Mouse (Mus musculus) neural tube, embryonic 11.5 days (tissue): ENCODE measurements around the gene Ptcra. TPM values are rescaled to one million over a fixed set of nuclear protein-coding genes. Genes with fewer than 3 reads are reported as not detected.
"Not testable (repeated sequence)": the region's sequence is repeated elsewhere in the genome, so short reads cannot be mapped to it uniquely, and the experiment has no call there.

Experiments
- ATAC-seq: fragments of 200-750 bp; cut with Nextera tagmentation; 2 replicates; pipeline ENCODE4 v1.8.0; 2017; ENCODE audit warnings: moderate number of reproducible peaks, mild to moderate bottlenecking, moderate TSS enrichment, moderate library complexity; ENCODE audit not compliant: insufficient read depth, low FRiP score, low TSS enrichment
- DNase-seq: peaks from one replicate; pipeline ENCODE4 v3.0.0-alpha.2; 2015; ENCODE audit warnings: low spot score
- H3K27ac ChIP-seq: fragments of 300-500 bp; sonication (generic); 2 replicates; pipeline ENCODE4 v1.5.1; 2014; ENCODE audit warnings: low read depth, mild to moderate bottlenecking, low read length
- H3K27me3 ChIP-seq: fragments of 300-500 bp; sonication (generic); 2 replicates; pipeline ENCODE4 v1.6.1; 2014; ENCODE audit warnings: mild to moderate bottlenecking, low read length, mixed read lengths; ENCODE audit not compliant: control insufficient read depth, insufficient read depth
- H3K36me3 ChIP-seq: fragments of 300-500 bp; sonication (generic); 2 replicates; pipeline ENCODE4 v1.6.1; 2014; ENCODE audit warnings: mild to moderate bottlenecking, low read length, moderate library complexity, mixed read lengths; ENCODE audit not compliant: control insufficient read depth, insufficient read depth
- H3K4me1 ChIP-seq: fragments of 300-500 bp; sonication (generic); 2 replicates; pipeline ENCODE4 v1.6.1; 2014; ENCODE audit warnings: low read length, mixed read lengths; ENCODE audit not compliant: control insufficient read depth, insufficient read depth
- H3K4me2 ChIP-seq: fragments of 300-500 bp; sonication (generic); 2 replicates; pipeline ENCODE4 v1.6.1; 2014; ENCODE audit warnings: low read depth, mild to moderate bottlenecking, moderate library complexity
- H3K4me3 ChIP-seq: fragments of 300-500 bp; sonication (generic); 2 replicates; pipeline ENCODE4 v1.5.1; 2014; ENCODE audit warnings: low read depth, low read length
- H3K9ac ChIP-seq: fragments of 300-500 bp; sonication (generic); 2 replicates; pipeline ENCODE4 v1.6.1; 2014; ENCODE audit warnings: mild to moderate bottlenecking, low read length
- H3K9me3 ChIP-seq: fragments of 300-500 bp; sonication (generic); 2 replicates; pipeline ENCODE4 v1.6.1; 2016; ENCODE audit warnings: low read length; ENCODE audit not compliant: control insufficient read depth
- WGBS: fragments of 180-500 bp; shearing (Covaris S2); extraction: QIAGEN DNeasy Blood & Tissue Kit; methylation state at CpG from one replicate; pipeline ENCODE4 v1.1.7; 2014; 5-methylcytosine and 5-hydroxymethylcytosine counted together
- polyA plus RNA-seq: library from polyadenylated mRNA; unstranded; fragments of >200 nt; fragmentation: Nextera tagmentation; extraction: Ambion mirVana; gene quantifications from 2 replicates; pipeline ENCODE4 v1.2.1, GENCODE M21; 2014

Gene Ptcra
- polyA plus RNA-seq, 1 experiment from 2014 or later = 0.95 TPM

DNA sequence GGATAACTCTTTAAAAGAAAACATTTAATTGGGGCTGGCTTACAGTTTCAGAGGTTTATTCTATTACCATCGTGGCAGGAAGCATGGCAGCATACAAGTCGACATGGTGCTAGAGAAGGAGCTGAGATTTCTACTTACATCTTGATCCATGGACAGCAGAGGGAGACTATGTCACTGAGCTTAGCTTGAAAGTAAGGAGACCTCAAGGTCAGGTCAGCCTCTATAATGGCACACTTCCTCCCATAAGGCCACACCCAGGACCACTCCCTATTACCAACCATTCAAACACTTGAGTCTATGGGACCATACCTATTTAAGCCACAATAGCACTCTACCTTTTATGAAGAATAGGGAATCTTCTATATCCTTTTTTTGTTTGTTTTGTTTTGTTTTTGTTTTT lies 29.5 kb upstream of the Ptcra start:
- ATAC-seq = no peak
- WGBS = 87% methylated on average over 2 of the region's 2 CpGs
- Histone ChIP-seq H3K27me3 (no peaks in the 10 kb centered on the region), H3K36me3 (no peaks in the 10 kb centered on the region), H3K4me3 (no peak overlapping the region), H3K9ac (no peak overlapping the region), H3K4me1 (no peaks in the 10 kb centered on the region), H3K9me3 (no peaks in the 10 kb centered on the region), H3K4me2 (no peak overlapping the region), H3K27ac (no peak overlapping the region)
- DNase-seq = no peak

DNA sequence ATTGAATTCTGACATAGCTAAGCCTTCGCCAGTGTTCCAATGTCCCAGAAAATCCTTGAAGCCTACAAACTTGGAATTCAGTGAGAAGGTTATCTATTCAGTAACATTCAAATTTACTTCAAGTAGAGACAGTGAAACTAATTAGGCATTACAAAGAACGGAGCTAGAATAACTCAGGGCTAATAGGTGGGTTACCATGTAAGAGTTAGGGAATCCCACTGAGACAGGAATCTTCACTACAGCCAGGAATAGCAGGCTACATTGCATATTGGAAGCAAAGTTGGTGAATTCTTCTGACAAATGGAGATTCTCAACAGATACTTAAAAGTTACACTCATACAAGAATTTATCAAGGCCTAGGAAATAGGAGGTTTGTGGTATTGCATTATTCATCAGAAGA lies 24.5 kb upstream of the Ptcra start:
- not testable (repeated sequence) for DNase-seq, H3K4me2 ChIP-seq, ATAC-seq, H3K9ac ChIP-seq, H3K27me3 ChIP-seq, H3K9me3 ChIP-seq, H3K4me3 ChIP-seq, H3K27ac ChIP-seq, H3K36me3 ChIP-seq, H3K4me1 ChIP-seq
- 59% methylated on average over 2 of the region's 2 CpGs for WGBS

DNA sequence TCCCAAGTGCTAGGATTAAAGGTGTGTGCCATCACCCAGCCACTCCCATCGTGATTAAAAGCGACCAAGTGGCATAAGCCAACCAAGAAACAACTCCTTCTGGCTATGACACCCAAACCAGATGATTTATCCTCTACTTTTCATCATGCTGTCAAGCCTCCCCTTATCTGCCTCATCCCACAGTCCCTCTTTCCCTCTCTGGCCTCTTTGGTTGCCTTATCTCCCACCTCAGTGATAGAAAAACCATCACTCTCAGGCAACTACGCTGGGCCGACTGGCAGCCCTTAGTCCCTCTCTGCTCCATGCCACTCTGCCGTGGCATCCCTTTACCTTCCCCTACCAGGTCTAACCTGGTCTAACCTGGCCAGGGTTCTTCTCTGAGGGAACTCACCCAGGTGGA lies 23.4 kb upstream of the Ptcra start:
- Histone ChIP-seq H3K4me3 (no peak overlapping the region), H3K9me3 (no peaks in the 10 kb centered on the region), H3K36me3 (no peaks in the 10 kb centered on the region), H3K27me3 (no peaks in the 10 kb centered on the region), H3K4me1 (no peaks in the 10 kb centered on the region), H3K9ac (no peak overlapping the region), H3K4me2 (no peak overlapping the region), H3K27ac (no peak overlapping the region)
- no peak for ATAC-seq
- WGBS = 89% methylated on average over 5 of the region's 5 CpGs
- no peak for DNase-seq

DNA sequence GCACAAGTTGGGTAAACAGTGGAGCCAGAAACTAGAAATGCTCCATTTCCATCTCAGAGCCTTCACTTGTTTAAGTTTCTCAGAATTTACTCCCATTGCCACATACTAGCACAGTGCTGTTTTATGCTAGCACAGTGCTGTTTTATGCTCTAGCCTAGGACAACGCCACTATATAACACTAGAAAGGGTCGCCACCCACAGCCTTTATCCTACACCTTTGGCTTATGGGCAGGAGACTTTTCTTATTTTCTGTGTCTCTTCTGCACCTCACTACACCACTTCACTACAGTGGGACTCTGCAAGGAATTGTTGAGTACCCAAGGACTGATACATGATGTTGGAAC lies 19.7 kb upstream of the Ptcra start:
- ATAC-seq (no peak; the same call in 1 of the 2 replicates), DNase-seq (no peak)
- H3K36me3 ChIP-seq = peaks cover 17% of the 10 kb centered on the region
- peak overlapping the region; percentile 75 for H3K4me3 ChIP-seq
- no peak overlapping the region; the same call in 1 of the 2 replicates for H3K9ac ChIP-seq
- no peaks in the 10 kb centered on the region for H3K9me3 ChIP-seq
- H3K4me1 ChIP-seq = no peaks in the 10 kb centered on the region
- H3K4me2 ChIP-seq = peak overlapping the region; percentile 38
- 82% methylated on average over 2 of the region's 2 CpGs for WGBS
- no peaks in the 10 kb centered on the region for H3K27me3 ChIP-seq
- 0 out of 2 replicates have a peak overlapping the region, but pooled peaks have one; percentile 60 for H3K27ac ChIP-seq

DNA sequence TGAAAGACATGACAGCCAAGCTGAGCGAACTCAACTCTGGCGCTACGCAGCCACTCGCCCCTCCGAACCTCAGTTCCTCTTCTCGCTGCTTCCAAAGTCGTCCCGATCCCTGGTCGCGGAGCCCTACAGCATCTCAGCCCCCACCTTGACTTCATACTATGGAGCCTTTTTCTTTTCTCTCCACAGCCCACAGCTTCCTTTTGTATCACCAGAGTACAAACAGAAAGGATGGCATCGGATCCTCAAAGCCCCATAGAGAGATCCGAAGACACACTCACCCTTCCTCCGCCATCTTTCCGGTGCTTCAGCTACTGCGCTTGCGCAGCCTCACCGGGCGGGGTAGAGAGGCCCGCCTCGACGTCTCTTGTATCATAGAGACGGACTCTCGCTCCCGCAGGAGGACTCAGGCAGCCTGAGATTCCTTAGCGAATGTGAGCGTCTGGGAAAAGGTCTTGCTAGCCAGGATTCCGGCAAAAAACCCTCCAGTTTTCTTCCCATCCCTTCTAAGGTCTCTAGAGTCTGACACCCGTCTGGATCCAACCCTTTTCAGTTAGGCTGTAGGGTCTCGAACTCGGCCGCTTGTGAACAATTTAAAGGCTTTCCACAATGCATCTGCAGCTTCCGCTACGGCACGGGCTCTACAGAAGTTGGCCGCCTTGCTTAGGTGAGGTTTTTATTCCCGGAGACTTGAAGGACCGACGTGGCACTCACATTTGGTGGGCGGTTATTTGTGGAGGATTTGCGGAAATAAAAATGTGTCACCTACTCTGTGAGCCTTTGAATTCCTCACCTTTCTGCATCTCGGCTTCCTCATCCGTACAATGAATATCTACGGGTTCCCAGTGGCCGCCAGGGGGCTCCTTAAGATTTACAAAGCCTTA lies 19.1 kb upstream of the Ptcra start, which contains the start of gene Rpl7l1:
Gene Rpl7l1, minus strand, starts transcription at position 332 of the 881 bp plus-strand sequence.
- WGBS = 1% methylated on average over 44 of the region's 44 CpGs
- DNase-seq (peak; percentile 94), ATAC-seq (peak; percentile 91)
- Histone ChIP-seq H3K27ac (peak within 1 kb of the TSS; percentile 76), H3K4me3 (peak within 1 kb of the TSS; percentile 75), H3K27me3 (no peaks in the 10 kb centered on the region), H3K9ac (peak within 1 kb of the TSS; percentile 81), H3K36me3 (peaks cover 22% of the 10 kb centered on the region), H3K4me2 (peak within 1 kb of the TSS; percentile 52), H3K4me1 (no peaks in the 10 kb centered on the region), H3K9me3 (no peaks in the 10 kb centered on the region)

DNA sequence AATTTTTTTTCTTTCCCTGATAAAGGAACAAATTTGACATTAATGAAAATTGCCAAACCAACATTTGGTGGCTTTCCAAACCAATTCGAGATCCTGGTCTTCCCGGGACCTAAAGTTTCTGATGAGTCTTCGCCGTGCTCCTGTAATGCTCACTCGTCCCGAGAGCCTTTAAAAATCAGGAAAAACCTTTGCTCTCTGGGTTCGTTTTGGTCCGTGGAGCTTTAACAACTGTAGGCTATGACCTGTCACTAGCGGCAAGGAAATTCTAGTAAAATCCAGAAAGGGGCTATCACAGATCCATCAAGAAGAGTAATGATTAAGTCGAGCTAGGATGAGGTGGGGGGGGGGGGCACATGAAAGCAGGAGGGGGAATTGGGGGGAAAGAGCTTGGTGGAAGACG lies 18.4 kb upstream of the Ptcra start:
- Histone ChIP-seq H3K27me3 (no peaks in the 10 kb centered on the region), H3K27ac (peak overlapping the region; percentile 76), H3K4me1 (no peaks in the 10 kb centered on the region), H3K36me3 (peaks cover 26% of the 10 kb centered on the region), H3K9me3 (no peaks in the 10 kb centered on the region), H3K4me2 (peak overlapping the region; percentile 52), H3K4me3 (peak overlapping the region; percentile 75), H3K9ac (peak overlapping the region; percentile 81)
- ATAC-seq = no peak
- DNase-seq = no peak
- 6% methylated on average over 11 of the region's 11 CpGs for WGBS

DNA sequence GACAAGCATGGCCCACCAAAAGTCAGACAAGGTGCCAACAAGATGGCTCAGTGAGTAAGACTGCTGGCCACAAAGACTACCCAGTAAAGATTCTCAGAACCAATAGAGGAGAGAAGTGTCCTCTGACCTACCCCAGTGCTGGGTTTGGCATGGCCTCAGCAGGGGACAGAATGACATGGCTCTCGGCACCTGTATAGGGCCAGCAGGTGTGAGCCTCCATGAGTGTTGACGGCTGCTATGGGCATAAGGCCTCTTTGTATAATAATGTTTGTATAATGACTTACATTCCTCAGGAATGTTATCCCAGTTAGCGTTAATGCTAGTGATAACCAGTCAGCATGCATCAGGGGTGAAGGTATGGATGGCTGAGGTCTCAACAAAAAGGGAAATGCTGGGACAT lies 12.6 kb upstream of the Ptcra start:
- Histone ChIP-seq H3K4me2 (no peak overlapping the region), H3K27me3 (no peaks in the 10 kb centered on the region), H3K27ac (no peak overlapping the region), H3K4me1 (peaks cover 13% of the 10 kb centered on the region), H3K9me3 (no peaks in the 10 kb centered on the region), H3K36me3 (peaks cover 34% of the 10 kb centered on the region), H3K4me3 (no peak overlapping the region), H3K9ac (no peak overlapping the region)
- ATAC-seq (no peak), DNase-seq (no peak)
- WGBS = 90% methylated on average over 3 of the region's 3 CpGs

DNA sequence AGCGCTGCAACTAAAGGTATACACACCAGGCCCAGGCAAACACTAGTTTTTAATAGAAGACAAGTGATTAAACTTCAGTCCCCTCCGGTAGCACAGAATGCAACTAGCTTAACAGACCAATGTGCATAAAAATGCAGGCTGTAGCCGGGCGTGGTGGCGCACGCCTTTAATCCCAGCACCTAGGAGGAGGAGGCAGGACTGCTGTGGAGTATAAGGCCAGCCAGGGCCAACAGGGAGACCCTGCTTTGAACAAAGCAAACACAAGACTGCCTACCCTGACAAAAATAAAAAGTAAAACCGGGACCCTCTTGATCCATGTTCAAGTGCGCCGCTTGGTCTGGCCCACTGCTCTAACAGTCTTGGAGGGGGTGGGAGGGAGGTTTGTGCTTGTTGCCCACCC lies 11.6 kb upstream of the Ptcra start:
- Histone ChIP-seq H3K27me3 (no peaks in the 10 kb centered on the region), H3K9ac (no peak overlapping the region), H3K27ac (no peak overlapping the region), H3K4me2 (no peak overlapping the region), H3K9me3 (no peaks in the 10 kb centered on the region), H3K36me3 (peaks cover 30% of the 10 kb centered on the region), H3K4me3 (no peak overlapping the region), H3K4me1 (peaks cover 13% of the 10 kb centered on the region)
- WGBS = 95% methylated on average over 9 of the region's 9 CpGs
- no peak for ATAC-seq
- no peak for DNase-seq

DNA sequence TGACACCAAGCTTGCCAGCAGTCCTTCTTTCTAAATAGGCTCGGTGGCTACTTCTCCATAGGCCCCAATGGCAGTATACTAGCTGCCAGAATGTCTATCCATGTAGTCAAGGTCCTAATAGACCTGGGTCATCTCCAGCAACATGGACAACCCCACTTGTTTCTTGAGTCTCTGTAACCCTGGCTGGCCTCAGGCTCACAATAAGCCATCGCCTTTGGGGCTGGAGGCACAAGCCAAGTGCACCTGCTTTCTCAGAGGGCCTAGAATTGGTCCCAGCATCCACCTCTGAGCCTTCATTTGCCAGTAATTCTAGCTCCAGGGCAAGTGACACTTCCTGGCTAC lies 10.6 kb upstream of the Ptcra start:
- WGBS = 57% methylated on average over 2 of the region's 2 CpGs
- H3K27ac ChIP-seq = no peak overlapping the region
- peaks cover 13% of the 10 kb centered on the region for H3K4me1 ChIP-seq
- no peak overlapping the region for H3K9ac ChIP-seq
- ATAC-seq (no peak), DNase-seq (no peak)
- H3K9me3 ChIP-seq = no peaks in the 10 kb centered on the region
- H3K27me3 ChIP-seq = no peaks in the 10 kb centered on the region
- peak overlapping the region; percentile 85; the same call in 1 of the 2 replicates for H3K4me2 ChIP-seq
- no peak overlapping the region for H3K4me3 ChIP-seq
- peaks cover 22% of the 10 kb centered on the region for H3K36me3 ChIP-seq
